Mouse (Mus musculus) forebrain, embryonic 14.5 days (tissue): ENCODE results near the gene Trim62. TPM values are rescaled to one million over a fixed set of nuclear protein-coding genes. Genes with fewer than 3 reads are reported as not detected.

Experiments used
- ATAC-seq: fragments of 200-750 bp; cut with Nextera tagmentation; 2 replicates; pipeline ENCODE4 v1.8.0; 2017; ENCODE audit warnings: mild to moderate bottlenecking, moderate library complexity
- DNase-seq: peaks from one replicate; pipeline ENCODE4 v3.0.0-alpha.2; 2015; ENCODE audit warnings: low spot score
- H3K27ac ChIP-seq: fragments of 300-500 bp; sonication (generic); 2 replicates; pipeline ENCODE4 v1.5.1; 2014; ENCODE audit warnings: low read depth, mild to moderate bottlenecking, control low read depth, low read length, moderate library complexity
- H3K27me3 ChIP-seq: fragments of 300-500 bp; sonication (generic); replicated peaks from 2 replicates; pipeline ENCODE4 v1.6.1; 2014; ENCODE audit warnings: low read length, control low read depth, mixed read lengths; ENCODE audit not compliant: control insufficient read depth, insufficient read depth
- H3K36me3 ChIP-seq: fragments of 300-500 bp; sonication (generic); 2 replicates; pipeline ENCODE4 v1.6.1; 2014; ENCODE audit warnings: low read length, control low read depth; ENCODE audit not compliant: control insufficient read depth, insufficient read depth
- H3K4me1 ChIP-seq: fragments of 300-500 bp; sonication (generic); 2 replicates; pipeline ENCODE4 v1.6.1; 2014; ENCODE audit warnings: antibody characterized with exemption, low read length, control low read depth; ENCODE audit not compliant: control insufficient read depth, insufficient read depth
- H3K4me2 ChIP-seq: fragments of 300-500 bp; sonication (generic); 2 replicates; pipeline ENCODE4 v1.6.1; 2014; ENCODE audit warnings: mild to moderate bottlenecking, control low read depth, low read length
- H3K4me3 ChIP-seq: fragments of 300-500 bp; sonication (generic); 2 replicates; pipeline ENCODE4 v1.5.1; 2014; ENCODE audit warnings: low read depth, low read length, control low read depth
- H3K9ac ChIP-seq: fragments of 300-500 bp; sonication (generic); 2 replicates; pipeline ENCODE4 v1.6.1; 2014; ENCODE audit warnings: mild to moderate bottlenecking, low read length, control low read depth, moderate library complexity
- H3K9me3 ChIP-seq: fragments of 300-500 bp; sonication (generic); replicated peaks from 2 replicates; pipeline ENCODE4 v1.6.1; 2016; ENCODE audit warnings: low read length, control low read depth, mixed read lengths; ENCODE audit not compliant: control insufficient read depth
- WGBS: fragments of 180-500 bp; shearing (Covaris S2); extraction: QIAGEN DNeasy Blood & Tissue Kit; methylation state at CpG from one replicate; pipeline ENCODE4 v1.1.7; 2014; 5-methylcytosine and 5-hydroxymethylcytosine counted together
- polyA plus RNA-seq: library from polyadenylated mRNA; unstranded; fragments of >200 nt; fragmentation: Nextera tagmentation; extraction: Ambion mirVana; gene quantifications from 2 replicates; pipeline ENCODE4 v1.2.1, GENCODE M21; 2014

The Trim62 gene
- polyA plus RNA-seq, 1 experiment from 2014 or later: 9.3 TPM

- Histone ChIP-seq H3K4me3 (no peak overlapping the region), H3K4me2 (no peak overlapping the region), H3K9ac (no peak overlapping the region), H3K9me3 (no peaks in the 10 kb centered on the region), H3K27me3 (no peaks in the 10 kb centered on the region), H3K36me3 (no peaks in the 10 kb centered on the region), H3K4me1 (peaks cover 17% of the 10 kb centered on the region), H3K27ac (no peak overlapping the region)
- DNase-seq: no peak
- no peak for ATAC-seq
- WGBS: 94% methylated on average over 6 of the region's 6 CpGs
Observed at GRCm38 (mm10) chr4:128888436-128888990, 5.1 kb downstream of the Trim62 start.

DNA sequence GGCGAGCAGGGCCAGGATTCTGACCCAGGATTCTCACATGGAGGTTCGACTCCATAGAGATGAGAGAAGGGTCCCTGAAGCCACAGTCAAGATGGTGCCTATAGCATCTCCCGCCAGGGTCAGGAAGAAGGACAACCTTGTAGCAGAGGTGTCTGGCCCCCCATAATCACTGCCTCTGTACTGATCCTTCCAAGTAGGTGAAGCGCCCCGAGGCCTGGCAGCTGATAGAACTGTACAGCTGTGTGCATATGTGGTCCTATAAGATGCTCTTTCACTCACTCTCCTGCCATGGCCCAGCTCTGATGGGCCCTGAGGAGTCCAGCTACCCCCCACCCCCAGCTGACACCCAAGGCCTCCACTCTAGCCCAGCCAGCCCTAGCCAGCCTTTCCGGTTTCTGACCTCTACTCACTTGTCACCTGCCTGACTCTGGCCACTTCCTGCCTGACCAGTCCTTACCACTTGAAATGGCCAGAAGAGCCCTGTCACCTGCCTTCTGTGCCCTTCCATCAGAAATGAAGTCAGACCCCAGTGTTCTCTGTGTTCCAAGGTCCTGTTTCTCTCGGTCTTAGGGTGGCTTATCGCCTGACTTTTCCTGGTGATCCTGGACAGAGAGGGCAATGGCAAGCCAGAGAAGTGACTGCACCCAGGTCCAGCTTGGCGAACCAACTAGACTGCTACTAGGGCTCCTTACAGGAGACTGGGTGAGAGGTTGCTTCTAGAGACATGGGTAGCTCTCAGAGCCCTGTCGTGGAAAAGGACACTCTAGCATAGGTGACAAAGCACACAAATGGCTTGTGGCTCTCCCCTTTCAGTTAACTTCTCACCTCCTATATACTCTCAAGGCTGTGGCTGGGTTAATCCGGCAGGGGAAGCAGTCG is 6.6 kb downstream of the Trim62 start:
- ATAC-seq (no peak), DNase-seq (no peak)
- H3K4me1 ChIP-seq: peaks cover 17% of the 10 kb centered on the region
- H3K9ac ChIP-seq: no peak overlapping the region
- H3K27ac ChIP-seq: no peak overlapping the region
- no peaks in the 10 kb centered on the region for H3K9me3 ChIP-seq
- H3K4me2 ChIP-seq: no peak overlapping the region
- H3K4me3 ChIP-seq: no peak overlapping the region
- H3K36me3 ChIP-seq: no peaks in the 10 kb centered on the region
- H3K27me3 ChIP-seq: no peaks in the 10 kb centered on the region
- WGBS: 88% methylated on average over 12 of the region's 12 CpGs

DNA sequence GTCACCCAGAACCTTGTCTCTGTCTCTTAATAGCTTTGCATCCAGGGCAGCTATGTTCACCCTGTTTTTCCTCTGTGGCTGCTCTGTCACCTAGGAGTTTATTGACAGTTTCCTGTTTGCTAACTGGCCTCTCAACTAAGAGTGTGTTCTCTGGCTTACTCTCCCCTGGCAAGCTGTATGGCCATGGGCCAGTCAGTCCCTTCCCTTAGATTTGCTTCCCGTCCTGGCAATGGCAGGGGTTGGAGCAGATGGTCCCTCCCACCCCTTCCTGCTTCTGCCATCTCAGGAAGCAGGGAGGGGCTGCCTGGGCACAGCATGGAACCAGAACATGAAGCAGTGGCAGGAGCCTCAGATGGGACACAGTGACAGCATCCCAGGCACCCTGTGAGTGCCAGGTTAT is 7.8 kb downstream of the Trim62 start:
- Histone ChIP-seq H3K4me3 (no peak overlapping the region), H3K27ac (no peak overlapping the region), H3K27me3 (no peaks in the 10 kb centered on the region), H3K9me3 (no peaks in the 10 kb centered on the region), H3K36me3 (no peaks in the 10 kb centered on the region), H3K4me1 (peaks cover 17% of the 10 kb centered on the region), H3K9ac (no peak overlapping the region), H3K4me2 (no peak overlapping the region)
- peak; percentile 60 for DNase-seq
- peak; percentile 32 for ATAC-seq
- 27% methylated on average over 1 of the region's 1 CpGs for WGBS

DNA sequence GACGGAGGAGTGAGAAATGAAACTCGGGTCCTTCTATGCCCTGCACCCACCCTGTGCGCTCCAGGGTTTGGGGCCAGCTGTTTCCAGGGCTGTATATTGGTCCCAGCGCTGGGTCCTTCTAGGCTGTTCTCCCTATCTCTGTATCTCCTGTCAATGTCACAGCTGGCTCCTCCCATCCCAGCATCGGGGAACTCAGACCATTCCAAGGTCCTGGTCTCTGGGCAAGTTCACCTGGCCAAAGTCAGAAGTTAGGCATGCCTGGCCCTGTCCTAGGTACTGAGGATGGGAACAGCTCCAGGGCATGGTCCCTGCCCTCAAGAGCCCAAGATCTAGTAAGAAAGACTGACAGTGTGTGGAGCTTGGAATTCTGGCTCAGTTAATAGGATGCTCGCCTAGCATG is 8.4 kb downstream of the Trim62 start:
- no peak for DNase-seq
- Histone ChIP-seq H3K36me3 (no peaks in the 10 kb centered on the region), H3K4me1 (peaks cover 12% of the 10 kb centered on the region), H3K27me3 (no peaks in the 10 kb centered on the region), H3K4me2 (no peak overlapping the region), H3K9ac (no peak overlapping the region), H3K9me3 (no peaks in the 10 kb centered on the region), H3K4me3 (no peak overlapping the region), H3K27ac (no peak overlapping the region)
- WGBS: 84% methylated on average over 6 of the region's 6 CpGs
- no peak for ATAC-seq

GRCm38 (mm10) chr4:128892188-128892587 is 8.8 kb downstream of the Trim62 start:
- DNase-seq: no peak
- WGBS: 74% methylated on average over 6 of the region's 6 CpGs
- Histone ChIP-seq H3K9me3 (no peaks in the 10 kb centered on the region), H3K36me3 (no peaks in the 10 kb centered on the region), H3K4me1 (peaks cover 9% of the 10 kb centered on the region), H3K27me3 (no peaks in the 10 kb centered on the region), H3K4me3 (no peak overlapping the region), H3K9ac (no peak overlapping the region), H3K4me2 (no peak overlapping the region), H3K27ac (no peak overlapping the region)
- ATAC-seq: no peak

GRCm38 (mm10) chr4:128894112-128894511 is 10.7 kb downstream of the Trim62 start:
- no peaks in the 10 kb centered on the region for H3K9me3 ChIP-seq
- no peak overlapping the region for H3K9ac ChIP-seq
- no peaks in the 10 kb centered on the region for H3K27me3 ChIP-seq
- H3K36me3 ChIP-seq: no peaks in the 10 kb centered on the region
- 81% methylated on average over 12 of the region's 12 CpGs for WGBS
- DNase-seq: no peak
- H3K4me2 ChIP-seq: no peak overlapping the region
- H3K27ac ChIP-seq: no peak overlapping the region
- H3K4me1 ChIP-seq: peaks cover 6% of the 10 kb centered on the region
- H3K4me3 ChIP-seq: no peak overlapping the region
- no peak for ATAC-seq

DNA sequence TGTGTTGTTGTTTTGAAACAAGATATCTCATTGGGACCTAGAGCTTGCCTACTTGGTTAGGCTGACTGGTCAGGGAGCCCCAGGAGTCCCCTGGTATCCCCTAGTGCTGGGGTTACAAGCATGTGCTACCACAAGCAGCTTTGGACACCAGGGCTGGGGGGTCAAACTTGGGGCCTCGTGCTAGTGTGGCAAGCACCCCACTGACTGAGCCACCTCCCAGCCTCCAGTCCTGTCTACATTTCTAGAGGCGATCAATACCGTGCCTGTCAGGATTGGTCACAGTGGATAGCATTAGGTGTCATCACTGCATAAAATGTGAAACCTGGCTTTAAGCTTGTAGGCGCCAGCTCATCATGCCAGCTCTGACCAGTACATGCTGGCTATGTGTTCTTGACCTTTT is 12.5 kb downstream of the Trim62 start:
- H3K27me3 ChIP-seq: no peaks in the 10 kb centered on the region
- no peak overlapping the region for H3K4me2 ChIP-seq
- 97% methylated on average over 4 of the region's 4 CpGs for WGBS
- DNase-seq (no peak), ATAC-seq (no peak)
- H3K36me3 ChIP-seq: no peaks in the 10 kb centered on the region
- H3K9ac ChIP-seq: no peak overlapping the region
- no peaks in the 10 kb centered on the region for H3K9me3 ChIP-seq
- no peak overlapping the region for H3K27ac ChIP-seq
- no peak overlapping the region for H3K4me3 ChIP-seq
- H3K4me1 ChIP-seq: peaks cover 15% of the 10 kb centered on the region

DNA sequence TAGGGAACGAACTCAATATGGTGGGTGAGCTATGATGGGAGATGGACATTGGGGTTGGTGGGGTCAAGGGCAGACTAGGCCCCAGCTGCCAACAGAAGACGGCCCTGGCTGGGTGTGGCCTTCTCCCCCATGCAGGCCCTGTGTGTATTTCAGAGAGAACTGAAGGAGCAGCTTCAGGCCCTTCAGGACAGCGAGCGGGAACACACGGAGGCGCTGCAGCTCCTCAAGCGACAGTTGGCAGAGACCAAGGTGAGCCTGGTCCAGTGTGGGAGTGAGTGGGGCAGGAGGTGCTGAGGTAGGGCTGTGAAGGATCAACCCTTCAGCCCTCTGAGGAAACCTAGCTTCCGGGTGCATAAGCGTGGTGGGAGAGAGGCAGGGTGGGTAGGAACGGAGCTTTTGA is 13.3 kb downstream of the Trim62 start:
- ATAC-seq: no peak
- WGBS: 93% methylated on average over 10 of the region's 10 CpGs

GRCm38 (mm10) chr4:128897911-128898421 is 14.6 kb downstream of the Trim62 start:
- DNase-seq (no peak), ATAC-seq (no peak)
- Histone ChIP-seq H3K4me1 (peaks cover 15% of the 10 kb centered on the region), H3K36me3 (0 out of 2 replicates have a peak, but pooled peaks cover 6% of the 10 kb centered on the region), H3K27ac (0 out of 2 replicates have a peak overlapping the region, but pooled peaks have one; percentile 90), H3K4me3 (no peak overlapping the region), H3K9ac (no peak overlapping the region), H3K4me2 (no peak overlapping the region), H3K9me3 (no peaks in the 10 kb centered on the region), H3K27me3 (no peaks in the 10 kb centered on the region)
- 28% methylated on average over 7 of the region's 7 CpGs for WGBS

More for the DNA sequence above, 13.3 kb downstream of the Trim62 start:
- Histone ChIP-seq H3K27ac (no peak overlapping the region), H3K36me3 (no peaks in the 10 kb centered on the region), H3K4me3 (no peak overlapping the region), H3K4me2 (no peak overlapping the region), H3K27me3 (no peaks in the 10 kb centered on the region), H3K9me3 (no peaks in the 10 kb centered on the region), H3K9ac (no peak overlapping the region), H3K4me1 (peaks cover 15% of the 10 kb centered on the region)
- DNase-seq: no peak
